Mouse (Mus musculus): ENCODE measurements around the gene Bend3. TPM values are rescaled to one million over a fixed set of nuclear protein-coding genes. Genes with fewer than 3 reads are reported as not detected.

Gene Bend3
- total RNA-seq, 1 experiment: 23.2 TPM

- Histone ChIP-seq H3K9ac (ENCODE audit: insufficient read depth, low read depth, low read length, poor library complexity, severe bottlenecking) (no peak overlapping the region), H3K9me3 (ENCODE audit: control insufficient read depth, insufficient read depth, low read depth, low read length) (no peaks in the 10 kb centered on the region), H3K4me1 (ENCODE audit: control insufficient read depth in 2 of 2, insufficient read depth in 2 of 2, low read length in 2 of 2, poor library complexity in 1 of 2) (peaks cover 7 to 38% of the 10 kb centered on the region in 2 experiments), H3K36me3 (ENCODE audit: control insufficient read depth, insufficient read depth, low read length, poor library complexity, severe bottlenecking) (peaks cover 3% of the 10 kb centered on the region; the same call in 1 of the 2 replicates), H3K4me3 (ENCODE audit: insufficient read depth in 1 of 2, low read depth in 1 of 2, low read length in 2 of 2, poor library complexity in 1 of 2, severe bottlenecking in 1 of 2) (no peak overlapping the region), H3K27ac (ENCODE audit: insufficient read depth, low read depth, low read length, poor library complexity, severe bottlenecking) (no peak overlapping the region)
- no peak for TF ChIP-seq MAFK (IDR thresholded peaks at IDR 0.05; ENCODE audit: insufficient read depth, low read depth, low read length)
- no peak for TF ChIP-seq ZC3H11A (IDR thresholded peaks at IDR 0.05; ENCODE audit: borderline replicate concordance, low read depth, low read length)
- no peak for TF ChIP-seq CHD2 (IDR thresholded peaks at IDR 0.05; ENCODE audit: low read depth, low read length)
- TF ChIP-seq ZNF384 (IDR thresholded peaks at IDR 0.05; ENCODE audit: low read depth, low read length): no peak
- TF ChIP-seq HCFC1 (IDR thresholded peaks at IDR 0.05; ENCODE audit: borderline replicate concordance, insufficient read depth, low read length): no peak
- no peak for DNase-seq (ENCODE audit: low read depth, low spot score)
- in situ Hi-C loops (cut with MboI; ENCODE audit: low sequenced_read_pairs in 2 of 2, unreplicated experiment in 2 of 2): no loop called here
These were observed 7.2 kb downstream of the Bend3 start for GRCm38 (mm10) chr10:43485751-43486268.

GRCm38 (mm10) chr10:43487441-43488010, 8.9 kb downstream of the Bend3 start:
- no peak overlapping the region for H3K27ac ChIP-seq (ENCODE audit: insufficient read depth, low read depth, low read length, poor library complexity, severe bottlenecking)
- H3K36me3 ChIP-seq (ENCODE audit: control insufficient read depth, insufficient read depth, low read length, poor library complexity, severe bottlenecking): peaks cover 3% of the 10 kb centered on the region; the same call in 1 of the 2 replicates
- H3K9ac ChIP-seq (ENCODE audit: insufficient read depth, low read depth, low read length, poor library complexity, severe bottlenecking): no peak overlapping the region
- H3K4me3 ChIP-seq (ENCODE audit: insufficient read depth in 1 of 2, low read depth in 1 of 2, low read length in 2 of 2, poor library complexity in 1 of 2, severe bottlenecking in 1 of 2): no peak overlapping the region
- in situ Hi-C loops (cut with MboI; ENCODE audit: low sequenced_read_pairs in 2 of 2, unreplicated experiment in 2 of 2): no loop called here
- no peaks in the 10 kb centered on the region for H3K9me3 ChIP-seq (ENCODE audit: control insufficient read depth, insufficient read depth, low read depth, low read length)
- DNase-seq (ENCODE audit: low read depth, low spot score): no peak
- peaks cover 5 to 30% of the 10 kb centered on the region in 2 experiments for H3K4me1 ChIP-seq (ENCODE audit: control insufficient read depth in 2 of 2, insufficient read depth in 2 of 2, low read length in 2 of 2, poor library complexity in 1 of 2)
- TF ChIP-seq ZC3H11A (IDR thresholded peaks at IDR 0.05; ENCODE audit: borderline replicate concordance, low read depth, low read length) (no peak), MAFK (IDR thresholded peaks at IDR 0.05; ENCODE audit: insufficient read depth, low read depth, low read length) (no peak), ZNF384 (IDR thresholded peaks at IDR 0.05; ENCODE audit: low read depth, low read length) (no peak), HCFC1 (IDR thresholded peaks at IDR 0.05; ENCODE audit: borderline replicate concordance, insufficient read depth, low read length) (no peak), CHD2 (IDR thresholded peaks at IDR 0.05; ENCODE audit: low read depth, low read length) (no peak)

GRCm38 (mm10) chr10:43488258-43488657, 9.6 kb downstream of the Bend3 start:
- no peak overlapping the region for H3K4me3 ChIP-seq (ENCODE audit: insufficient read depth in 1 of 2, low read depth in 1 of 2, low read length in 2 of 2, poor library complexity in 1 of 2, severe bottlenecking in 1 of 2)
- TF ChIP-seq HCFC1 (IDR thresholded peaks at IDR 0.05; ENCODE audit: borderline replicate concordance, insufficient read depth, low read length) (no peak), CHD2 (IDR thresholded peaks at IDR 0.05; ENCODE audit: low read depth, low read length) (no peak), ZNF384 (IDR thresholded peaks at IDR 0.05; ENCODE audit: low read depth, low read length) (no peak), ZC3H11A (IDR thresholded peaks at IDR 0.05; ENCODE audit: borderline replicate concordance, low read depth, low read length) (no peak), MAFK (IDR thresholded peaks at IDR 0.05; ENCODE audit: insufficient read depth, low read depth, low read length) (no peak)
- in situ Hi-C loops (cut with MboI; ENCODE audit: low sequenced_read_pairs in 2 of 2, unreplicated experiment in 2 of 2): no loop called here
- H3K36me3 ChIP-seq (ENCODE audit: control insufficient read depth, insufficient read depth, low read length, poor library complexity, severe bottlenecking): peaks cover 6% of the 10 kb centered on the region; the same call in 1 of the 2 replicates
- H3K9ac ChIP-seq (ENCODE audit: insufficient read depth, low read depth, low read length, poor library complexity, severe bottlenecking): no peak overlapping the region
- peaks cover 5 to 27% of the 10 kb centered on the region in 2 experiments for H3K4me1 ChIP-seq (ENCODE audit: control insufficient read depth in 2 of 2, insufficient read depth in 2 of 2, low read length in 2 of 2, poor library complexity in 1 of 2)
- H3K9me3 ChIP-seq (ENCODE audit: control insufficient read depth, insufficient read depth, low read depth, low read length): no peaks in the 10 kb centered on the region
- H3K27ac ChIP-seq (ENCODE audit: insufficient read depth, low read depth, low read length, poor library complexity, severe bottlenecking): no peak overlapping the region
- no peak for DNase-seq (ENCODE audit: low read depth, low spot score)

GRCm38 (mm10) chr10:43489139-43489538, 10.5 kb downstream of the Bend3 start:
- Histone ChIP-seq H3K4me3 (ENCODE audit: insufficient read depth in 1 of 2, low read depth in 1 of 2, low read length in 2 of 2, poor library complexity in 1 of 2, severe bottlenecking in 1 of 2) (peak overlapping the region in 1 of 2 experiments; percentile 59; a peak in 1 of 4 replicates), H3K9me3 (ENCODE audit: control insufficient read depth, insufficient read depth, low read depth, low read length) (no peaks in the 10 kb centered on the region), H3K36me3 (ENCODE audit: control insufficient read depth, insufficient read depth, low read length, poor library complexity, severe bottlenecking) (peaks cover 8% of the 10 kb centered on the region; the same call in 1 of the 2 replicates), H3K27ac (ENCODE audit: insufficient read depth, low read depth, low read length, poor library complexity, severe bottlenecking) (peak overlapping the region; percentile 77), H3K9ac (ENCODE audit: insufficient read depth, low read depth, low read length, poor library complexity, severe bottlenecking) (0 out of 2 replicates have a peak overlapping the region, but pooled peaks have one; percentile 21), H3K4me1 (ENCODE audit: control insufficient read depth in 2 of 2, insufficient read depth in 2 of 2, low read length in 2 of 2, poor library complexity in 1 of 2) (peaks cover 9 to 27% of the 10 kb centered on the region in 2 experiments; a peak in 3 of 4 replicates)
- in situ Hi-C loops (cut with MboI; ENCODE audit: low sequenced_read_pairs in 2 of 2, unreplicated experiment in 2 of 2): no loop called here
- TF ChIP-seq CHD2 (IDR thresholded peaks at IDR 0.05; ENCODE audit: low read depth, low read length) (no peak), ZC3H11A (IDR thresholded peaks at IDR 0.05; ENCODE audit: borderline replicate concordance, low read depth, low read length) (no peak), HCFC1 (IDR thresholded peaks at IDR 0.05; ENCODE audit: borderline replicate concordance, insufficient read depth, low read length) (no peak), MAFK (IDR thresholded peaks at IDR 0.05; ENCODE audit: insufficient read depth, low read depth, low read length) (no peak), ZNF384 (IDR thresholded peaks at IDR 0.05; ENCODE audit: low read depth, low read length) (no peak)
- no peak for DNase-seq (ENCODE audit: low read depth, low spot score)
